Mouse (Mus musculus): ENCODE measurements at regions not wholly inside any gene's neighbourhood (a gene's known extent, or its start where the extent isn't known, plus 50 kb on each side); places are given as distances from the start of the nearest gene placed in this dataset.

DNA sequence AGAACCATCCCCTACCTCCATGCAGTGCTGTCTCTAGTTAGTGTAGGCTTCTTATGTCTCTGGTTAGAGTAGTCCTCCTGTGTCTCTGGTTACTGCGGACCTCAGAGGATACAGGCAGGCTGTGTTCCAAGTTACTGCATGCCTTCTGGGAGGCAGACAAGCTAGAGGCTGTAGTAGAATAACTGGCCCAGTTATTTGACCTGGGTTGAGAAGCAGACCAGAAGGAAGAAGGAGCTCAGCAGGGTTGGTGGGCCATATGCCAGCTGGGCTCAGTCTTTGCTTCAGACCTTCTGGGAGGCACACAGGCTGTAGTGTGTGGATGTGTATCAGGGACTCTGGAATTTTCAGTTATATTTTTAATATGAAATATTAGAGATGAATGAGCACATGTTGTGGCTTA, 581.6 kb upstream of the Bche start:
- peak; percentile 71 to 77 for DNase-seq

DNA sequence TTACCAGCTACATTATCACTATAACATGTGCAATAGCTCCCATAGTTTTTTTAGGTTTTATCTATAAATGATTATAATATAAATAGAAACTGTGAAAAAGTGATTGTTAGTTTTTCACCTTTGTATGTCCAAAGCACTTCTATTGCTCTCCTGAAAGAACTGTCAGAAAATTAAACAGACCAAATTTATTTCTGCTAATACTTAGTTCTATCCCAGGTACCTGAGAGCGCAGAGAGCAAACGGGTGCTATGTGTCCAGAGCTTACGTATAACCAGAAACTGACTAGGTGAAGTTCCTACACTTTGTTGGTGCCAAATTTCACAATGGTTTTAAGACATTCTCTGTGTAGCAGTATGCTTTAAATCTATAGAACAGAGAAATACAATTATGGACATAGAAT, 535.4 kb upstream of the Bche start:
- no peak for DNase-seq

All from cerebellum, postnatal 10 days (tissue).